In the genomic region with DNA sequence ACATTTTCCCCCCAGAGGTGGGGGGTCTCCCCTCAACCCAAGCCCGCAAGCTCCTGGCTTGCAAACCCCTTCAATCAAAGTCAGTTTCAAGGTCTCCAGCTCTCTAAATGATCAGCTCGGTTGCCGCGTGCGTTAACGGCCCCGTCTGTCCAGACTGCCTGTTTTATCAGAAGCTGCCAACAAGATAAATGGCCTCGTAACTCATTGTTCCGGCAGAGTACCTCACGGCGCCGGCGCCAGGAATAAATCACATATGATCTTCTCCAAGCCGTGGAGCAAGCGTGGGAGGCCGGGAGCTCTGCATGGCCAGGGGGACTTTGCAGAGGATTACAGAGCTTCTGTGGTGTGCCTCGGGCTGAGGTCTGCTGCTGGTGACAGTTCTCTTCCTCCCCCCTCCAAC, we compare ENCODE assay signal across 8 mouse cellular contexts.
DNase-seq lines count a peak whose midpoint lies in the region; ATAC-seq lines count a peak whose summit lies in the region.

No protein-coding gene starts in this region.

- 11% methylated on average over 17 of the region's 17 CpGs for WGBS in heart, embryonic 11.5 days (ENCODE audit: insufficient replicate concordance)
- 24% methylated on average over 17 of the region's 17 CpGs for WGBS in forebrain, embryonic 16.5 days
- WGBS in limb, embryonic 12.5 days: 8% methylated on average over 17 of the region's 17 CpGs

- no peaks in the 10 kb centered on the region for H3K9me3 ChIP-seq in heart, embryonic 11.5 days (replicated peaks; ENCODE audit: control insufficient read depth, low read length)
- no peaks in the 10 kb centered on the region for H3K9me3 ChIP-seq in forebrain, embryonic 16.5 days (ENCODE audit: control insufficient read depth, low read length)
- no peaks in the 10 kb centered on the region for H3K9me3 ChIP-seq in limb, embryonic 12.5 days

- ATAC-seq in heart, embryonic 11.5 days (replicated peaks; ENCODE audit: insufficient number of reproducible peaks, low FRiP score, low TSS enrichment): no peak
- ATAC-seq in forebrain, embryonic 16.5 days: no peak
- ATAC-seq in limb, embryonic 12.5 days (ENCODE audit: insufficient number of reproducible peaks, insufficient read depth, low FRiP score, low TSS enrichment, low read depth): no peak
- no peak for ATAC-seq in megakaryocyte progenitor cell, adult 5-6 weeks (replicated peaks; ENCODE audit: poor library complexity)

- 0 out of 2 replicates have a peak overlapping the region, but pooled peaks have one; percentile 1 for H3K27ac ChIP-seq in heart, embryonic 11.5 days (ENCODE audit: low read depth, low read length)
- H3K27ac ChIP-seq in forebrain, embryonic 16.5 days (ENCODE audit: low read length): peak overlapping the region; percentile 16; the same call in 1 of the 2 replicates
- peak overlapping the region; percentile 7; the same call in 1 of the 2 replicates for H3K27ac ChIP-seq in limb, embryonic 12.5 days

- H3K36me3 ChIP-seq in heart, embryonic 11.5 days (ENCODE audit: control insufficient read depth, insufficient read depth, low read length): no peaks in the 10 kb centered on the region
- H3K36me3 ChIP-seq in forebrain, embryonic 16.5 days (ENCODE audit: control insufficient read depth, insufficient read depth): no peaks in the 10 kb centered on the region
- H3K36me3 ChIP-seq in limb, embryonic 12.5 days: no peaks in the 10 kb centered on the region

- intact Hi-C loops in gastrocnemius, postnatal 36 days (cut with DNase I): loop anchor here (5.0 kb wide), 1 partner anchor 77 kb away; no protein-coding TSS in a partner anchor

- H3K4me1 ChIP-seq in heart, embryonic 11.5 days (ENCODE audit: control insufficient read depth, insufficient read depth, low read length): peaks cover 30% of the 10 kb centered on the region; the same call in 1 of the 2 replicates
- H3K4me1 ChIP-seq in forebrain, embryonic 16.5 days (replicated peaks; ENCODE audit: control insufficient read depth, insufficient read depth, low read length): peaks cover 34% of the 10 kb centered on the region
- peaks cover 25% of the 10 kb centered on the region for H3K4me1 ChIP-seq in limb, embryonic 12.5 days (replicated peaks)

- no peak overlapping the region for H3K9ac ChIP-seq in heart, embryonic 11.5 days (ENCODE audit: low read depth, low read length)
- H3K9ac ChIP-seq in forebrain, embryonic 16.5 days (replicated peaks; ENCODE audit: low read depth, low read length): no peak overlapping the region
- H3K9ac ChIP-seq in limb, embryonic 12.5 days (replicated peaks): peak overlapping the region; percentile 28; the same call in 1 of the 2 replicates

- no peak overlapping the region for H3K4me3 ChIP-seq in heart, embryonic 11.5 days (ENCODE audit: low read depth, low read length)
- no peak overlapping the region for H3K4me3 ChIP-seq in forebrain, embryonic 16.5 days (replicated peaks; ENCODE audit: low read length)
- no peak overlapping the region for H3K4me3 ChIP-seq in limb, embryonic 12.5 days (replicated peaks)

- peak overlapping the region; percentile 21 for H3K4me2 ChIP-seq in heart, embryonic 11.5 days
- H3K4me2 ChIP-seq in forebrain, embryonic 16.5 days (ENCODE audit: low read length): no peak overlapping the region
- peak overlapping the region; percentile 7; the same call in 1 of the 2 replicates for H3K4me2 ChIP-seq in limb, embryonic 12.5 days

- no peak for DNase-seq in heart, adult 8-10 months (ENCODE audit: low spot score)
- peak; percentile 90 to 95 for DNase-seq in adrenal gland, adult (ENCODE audit: inconsistent age in 2 of 2, low spot score in 1 of 2)
- DNase-seq in gastrocnemius, postnatal 36 days: no peak
- no peak for DNase-seq in gastrocnemius, postnatal 4 days (ENCODE audit: low spot score in 2 of 2)

- H3K27me3 ChIP-seq in heart, embryonic 11.5 days (ENCODE audit: control insufficient read depth, insufficient read depth, low read length): peaks cover 4% of the 10 kb centered on the region; the same call in 1 of the 2 replicates
- no peaks in the 10 kb centered on the region for H3K27me3 ChIP-seq in forebrain, embryonic 16.5 days (replicated peaks; ENCODE audit: control insufficient read depth, insufficient read depth, low read length)
- H3K27me3 ChIP-seq in limb, embryonic 12.5 days: no peaks in the 10 kb centered on the region; the same call in 1 of the 2 replicates

Comparison
In these comparisons a context has a peak if more than half of its experiments do, and no peak if none do; other contexts are left out.
1. DNase-seq: peak in adrenal gland, adult (2 of 2); none in heart, adult 8-10 months (single experiment), gastrocnemius, postnatal 36 days (0 of 2) and gastrocnemius, postnatal 4 days (0 of 2).
2. Peak in every context shown above with its lines, with median percentiles within 50 percentile points of each other: H3K27ac ChIP-seq.